Mouse (Mus musculus): ENCODE data around the gene 9630041A04Rik. TPM values are rescaled to one million over a fixed set of nuclear protein-coding genes. Genes with fewer than 3 reads are reported as not detected.

The 9630041A04Rik gene
- total RNA-seq, 1 experiment = not detected

- TF ChIP-seq CHD2 (IDR thresholded peaks at IDR 0.05; ENCODE audit: low read depth, low read length) = no peak
- TF ChIP-seq ZNF384 (IDR thresholded peaks at IDR 0.05; ENCODE audit: low read depth, low read length) = no peak
- no peak for TF ChIP-seq ZC3H11A (IDR thresholded peaks at IDR 0.05; ENCODE audit: borderline replicate concordance, low read depth, low read length)
- no peak for TF ChIP-seq MAFK (IDR thresholded peaks at IDR 0.05; ENCODE audit: insufficient read depth, low read depth, low read length)
- no peak for TF ChIP-seq HCFC1 (IDR thresholded peaks at IDR 0.05; ENCODE audit: borderline replicate concordance, insufficient read depth, low read length)
- in situ Hi-C loops (cut with MboI; ENCODE audit: low sequenced_read_pairs in 2 of 2, unreplicated experiment in 2 of 2) = no loop called here
- no peak overlapping the region for H3K9ac ChIP-seq (ENCODE audit: insufficient read depth, low read depth, low read length, poor library complexity, severe bottlenecking)
- no peaks in the 10 kb centered on the region for H3K9me3 ChIP-seq (ENCODE audit: control insufficient read depth, insufficient read depth, low read depth, low read length)
- no peaks in the 10 kb centered on the region for H3K36me3 ChIP-seq (ENCODE audit: control insufficient read depth, insufficient read depth, low read length, poor library complexity, severe bottlenecking)
- no peak overlapping the region for H3K27ac ChIP-seq (ENCODE audit: insufficient read depth, low read depth, low read length, poor library complexity, severe bottlenecking)
- H3K4me3 ChIP-seq (ENCODE audit: insufficient read depth in 1 of 2, low read depth in 1 of 2, low read length in 2 of 2, poor library complexity in 1 of 2, severe bottlenecking in 1 of 2) = no peak overlapping the region
- DNase-seq (ENCODE audit: low read depth, low spot score) = no peak
- no peaks in the 10 kb centered on the region for H3K4me1 ChIP-seq (ENCODE audit: control insufficient read depth in 2 of 2, insufficient read depth in 2 of 2, low read length in 2 of 2, poor library complexity in 1 of 2)
Observed at GRCm38 (mm10) chr9:101841101-101841500, 20.5 kb upstream of the 9630041A04Rik start.

DNA sequence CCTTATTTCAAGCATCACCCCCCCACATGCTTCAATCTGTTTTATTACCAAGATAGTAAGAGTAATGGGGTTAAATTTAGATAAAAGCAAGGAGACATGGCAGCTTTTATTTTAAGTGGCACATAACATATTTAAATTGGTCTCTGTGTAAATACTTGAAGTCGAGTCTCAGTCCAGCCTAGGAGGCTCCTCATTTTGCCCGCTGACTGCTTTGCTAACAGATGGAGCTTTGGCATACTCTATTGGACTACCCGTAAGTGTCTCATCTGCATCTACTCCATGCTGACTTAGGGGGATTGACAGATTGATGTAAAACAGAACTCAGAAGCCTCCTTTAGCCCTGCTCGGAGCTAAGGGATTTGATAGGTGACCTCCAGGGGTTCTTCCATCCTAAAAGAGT lies 17.7 kb upstream of the 9630041A04Rik start:
- in situ Hi-C loops (cut with MboI; ENCODE audit: low sequenced_read_pairs in 2 of 2, unreplicated experiment in 2 of 2) = no loop called here
- no peak for DNase-seq (ENCODE audit: low read depth, low spot score)
- H3K9ac ChIP-seq (ENCODE audit: insufficient read depth, low read depth, low read length, poor library complexity, severe bottlenecking) = no peak overlapping the region

DNA sequence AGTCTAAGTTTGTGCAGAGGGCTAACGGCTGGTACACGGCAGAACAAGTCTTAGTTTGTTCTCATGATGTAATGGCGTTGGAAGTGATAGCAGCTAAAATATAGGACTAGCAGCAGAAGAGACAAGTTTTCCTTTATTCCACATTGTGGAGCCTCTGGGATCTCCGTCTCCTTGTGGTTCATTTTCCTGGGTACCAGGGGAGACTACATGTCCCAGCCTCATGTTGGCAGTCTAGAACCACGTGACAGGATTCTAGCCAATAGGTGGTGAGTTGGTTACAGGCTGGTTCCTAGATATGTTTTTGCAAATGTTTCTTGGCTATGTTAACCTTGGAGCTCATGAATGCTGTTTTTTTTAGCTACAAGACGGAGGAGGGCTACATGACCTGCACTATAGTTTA lies 15.9 kb upstream of the 9630041A04Rik start:
- Histone ChIP-seq H3K4me3 (ENCODE audit: insufficient read depth in 1 of 2, low read depth in 1 of 2, low read length in 2 of 2, poor library complexity in 1 of 2, severe bottlenecking in 1 of 2) (no peak overlapping the region), H3K4me1 (ENCODE audit: control insufficient read depth in 2 of 2, insufficient read depth in 2 of 2, low read length in 2 of 2, poor library complexity in 1 of 2) (no peaks in the 10 kb centered on the region), H3K9ac (ENCODE audit: insufficient read depth, low read depth, low read length, poor library complexity, severe bottlenecking) (no peak overlapping the region), H3K36me3 (ENCODE audit: control insufficient read depth, insufficient read depth, low read length, poor library complexity, severe bottlenecking) (no peaks in the 10 kb centered on the region), H3K9me3 (ENCODE audit: control insufficient read depth, insufficient read depth, low read depth, low read length) (no peaks in the 10 kb centered on the region), H3K27ac (ENCODE audit: insufficient read depth, low read depth, low read length, poor library complexity, severe bottlenecking) (no peak overlapping the region)
- in situ Hi-C loops (cut with MboI; ENCODE audit: low sequenced_read_pairs in 2 of 2, unreplicated experiment in 2 of 2) = no loop called here
- no peak for DNase-seq (ENCODE audit: low read depth, low spot score)
- TF ChIP-seq CHD2 (IDR thresholded peaks at IDR 0.05; ENCODE audit: low read depth, low read length) = no peak
- TF ChIP-seq ZC3H11A (IDR thresholded peaks at IDR 0.05; ENCODE audit: borderline replicate concordance, low read depth, low read length) = no peak
- no peak for TF ChIP-seq HCFC1 (IDR thresholded peaks at IDR 0.05; ENCODE audit: borderline replicate concordance, insufficient read depth, low read length)
- no peak for TF ChIP-seq MAFK (IDR thresholded peaks at IDR 0.05; ENCODE audit: insufficient read depth, low read depth, low read length)
- TF ChIP-seq ZNF384 (IDR thresholded peaks at IDR 0.05; ENCODE audit: low read depth, low read length) = no peak

More for the DNA sequence above, 17.7 kb upstream of the 9630041A04Rik start:
- Histone ChIP-seq H3K36me3 (ENCODE audit: control insufficient read depth, insufficient read depth, low read length, poor library complexity, severe bottlenecking) (no peaks in the 10 kb centered on the region), H3K27ac (ENCODE audit: insufficient read depth, low read depth, low read length, poor library complexity, severe bottlenecking) (no peak overlapping the region), H3K4me3 (ENCODE audit: insufficient read depth in 1 of 2, low read depth in 1 of 2, low read length in 2 of 2, poor library complexity in 1 of 2, severe bottlenecking in 1 of 2) (no peak overlapping the region), H3K4me1 (ENCODE audit: control insufficient read depth in 2 of 2, insufficient read depth in 2 of 2, low read length in 2 of 2, poor library complexity in 1 of 2) (no peaks in the 10 kb centered on the region), H3K9me3 (ENCODE audit: control insufficient read depth, insufficient read depth, low read depth, low read length) (no peaks in the 10 kb centered on the region)
- TF ChIP-seq ZNF384 (IDR thresholded peaks at IDR 0.05; ENCODE audit: low read depth, low read length) (no peak), CHD2 (IDR thresholded peaks at IDR 0.05; ENCODE audit: low read depth, low read length) (no peak), MAFK (IDR thresholded peaks at IDR 0.05; ENCODE audit: insufficient read depth, low read depth, low read length) (no peak), HCFC1 (IDR thresholded peaks at IDR 0.05; ENCODE audit: borderline replicate concordance, insufficient read depth, low read length) (no peak), ZC3H11A (IDR thresholded peaks at IDR 0.05; ENCODE audit: borderline replicate concordance, low read depth, low read length) (no peak)

DNA sequence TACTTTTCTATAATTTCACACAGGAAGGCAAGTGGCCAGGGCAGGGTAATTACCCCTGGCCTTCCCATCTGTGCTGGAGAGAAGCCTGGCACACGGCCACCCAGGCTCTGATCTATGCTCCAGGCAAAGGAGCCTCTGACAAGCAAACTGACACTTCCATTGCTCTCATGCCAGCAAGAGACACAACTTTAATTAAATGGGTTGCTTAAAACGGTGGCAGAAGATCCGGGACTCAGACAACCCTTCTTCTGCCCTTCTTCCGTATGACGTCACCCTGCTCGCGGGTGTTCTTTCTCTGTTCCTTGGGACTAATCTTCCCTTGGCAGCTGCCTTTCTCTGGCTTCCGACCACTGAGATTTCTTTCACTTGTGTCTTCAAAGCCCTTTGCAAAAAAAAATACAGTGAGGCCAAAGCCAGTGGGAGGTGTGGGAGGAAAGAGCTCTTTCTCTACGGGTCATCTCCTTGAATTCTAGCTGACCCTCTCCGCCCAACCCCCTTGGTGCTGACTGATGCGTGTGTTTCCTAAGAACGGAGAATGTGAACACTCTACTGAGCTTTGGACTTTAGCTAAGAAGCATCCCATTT lies 932 bp downstream of the 9630041A04Rik start:
- TF ChIP-seq ZNF384 (IDR thresholded peaks at IDR 0.05; ENCODE audit: low read depth, low read length) (no peak), MAFK (IDR thresholded peaks at IDR 0.05; ENCODE audit: insufficient read depth, low read depth, low read length) (no peak), ZC3H11A (IDR thresholded peaks at IDR 0.05; ENCODE audit: borderline replicate concordance, low read depth, low read length) (no peak), CHD2 (IDR thresholded peaks at IDR 0.05; ENCODE audit: low read depth, low read length) (no peak), HCFC1 (IDR thresholded peaks at IDR 0.05; ENCODE audit: borderline replicate concordance, insufficient read depth, low read length) (no peak)
- H3K4me1 ChIP-seq (ENCODE audit: control insufficient read depth in 2 of 2, insufficient read depth in 2 of 2, low read length in 2 of 2, poor library complexity in 1 of 2) = no peaks in the 10 kb centered on the region
- no peaks in the 10 kb centered on the region for H3K9me3 ChIP-seq (ENCODE audit: control insufficient read depth, insufficient read depth, low read depth, low read length)
- H3K9ac ChIP-seq (ENCODE audit: insufficient read depth, low read depth, low read length, poor library complexity, severe bottlenecking) = no peak overlapping the region
- no peak overlapping the region for H3K27ac ChIP-seq (ENCODE audit: insufficient read depth, low read depth, low read length, poor library complexity, severe bottlenecking)
- in situ Hi-C loops (cut with MboI; ENCODE audit: low sequenced_read_pairs in 2 of 2, unreplicated experiment in 2 of 2) = no loop called here
- no peaks in the 10 kb centered on the region for H3K36me3 ChIP-seq (ENCODE audit: control insufficient read depth, insufficient read depth, low read length, poor library complexity, severe bottlenecking)
- no peak for DNase-seq (ENCODE audit: low read depth, low spot score)
- no peak overlapping the region for H3K4me3 ChIP-seq (ENCODE audit: insufficient read depth in 1 of 2, low read depth in 1 of 2, low read length in 2 of 2, poor library complexity in 1 of 2, severe bottlenecking in 1 of 2)
